Mouse (Mus musculus) layer of hippocampus, adult 18-20 months (tissue): ENCODE measurements around the gene Mycl. TPM values are rescaled to one million over a fixed set of nuclear protein-coding genes. Genes with fewer than 3 reads are reported as not detected.
"Not testable (repeated sequence)": the region's sequence is repeated elsewhere in the genome, so short reads cannot be mapped to it uniquely, and the experiment has no call there.

Experiments
- DNase-seq, 2 experiments: peaks; one replicate each; pipeline ENCODE4 v3.0.0; 2022; ENCODE audit warnings: low spot score in 2 of 2
- total RNA-seq, 2 experiments: library from RNA; stranded (reverse); gene quantifications; 2 replicates each; pipeline ENCODE4 v1.2.3; 2021

Mycl gene
- total RNA-seq, 2 experiments from 2014 or later, result 30.1 to 32.4 TPM

GRCm38 (mm10) chr4:122980684-122981083 is 14.8 kb upstream of the Mycl start:
- no peak for DNase-seq

DNA sequence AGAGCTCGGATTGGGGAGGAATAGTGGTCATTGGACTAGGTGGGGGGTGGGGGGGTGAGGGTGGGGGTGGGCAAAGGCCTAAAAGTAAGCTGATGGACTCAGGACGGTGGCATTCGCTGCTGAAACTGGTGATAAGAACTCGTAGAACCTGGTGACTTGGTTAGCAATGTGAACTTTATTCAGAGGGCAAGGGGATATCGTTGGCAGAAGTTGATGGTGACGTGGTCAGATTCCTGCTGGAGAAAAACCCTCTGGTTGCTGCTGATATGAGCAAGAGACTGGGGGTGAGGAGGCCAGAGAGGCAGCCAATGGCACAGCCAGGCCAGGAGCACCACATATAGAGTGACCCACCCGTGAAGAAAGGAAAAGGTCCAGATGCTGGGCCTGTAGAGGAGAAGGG is 14.2 kb upstream of the Mycl start:
- no peak for DNase-seq

GRCm38 (mm10) chr4:122981930-122982329 is 13.5 kb upstream of the Mycl start:
- no peak for DNase-seq

- no peak for DNase-seq
These were observed 12.9 kb upstream of the Mycl start for GRCm38 (mm10) chr4:122982537-122982936.

- no peak for DNase-seq
These were observed 11.8 kb upstream of the Mycl start for GRCm38 (mm10) chr4:122983486-122984261.

- peak; percentile 65 to 86 for DNase-seq
These were observed 10.3 kb upstream of the Mycl start for GRCm38 (mm10) chr4:122985110-122985509.

GRCm38 (mm10) chr4:122987421-122987820 is 8.0 kb upstream of the Mycl start:
- DNase-seq, result no peak

- not testable (repeated sequence) for DNase-seq
These were observed 7.4 kb upstream of the Mycl start for GRCm38 (mm10) chr4:122988004-122988403.

- DNase-seq, result no peak
These were observed 4.3 kb upstream of the Mycl start for GRCm38 (mm10) chr4:122991177-122991576.

- no peak for DNase-seq
These were observed 3.2 kb upstream of the Mycl start for GRCm38 (mm10) chr4:122992276-122992675.

DNA sequence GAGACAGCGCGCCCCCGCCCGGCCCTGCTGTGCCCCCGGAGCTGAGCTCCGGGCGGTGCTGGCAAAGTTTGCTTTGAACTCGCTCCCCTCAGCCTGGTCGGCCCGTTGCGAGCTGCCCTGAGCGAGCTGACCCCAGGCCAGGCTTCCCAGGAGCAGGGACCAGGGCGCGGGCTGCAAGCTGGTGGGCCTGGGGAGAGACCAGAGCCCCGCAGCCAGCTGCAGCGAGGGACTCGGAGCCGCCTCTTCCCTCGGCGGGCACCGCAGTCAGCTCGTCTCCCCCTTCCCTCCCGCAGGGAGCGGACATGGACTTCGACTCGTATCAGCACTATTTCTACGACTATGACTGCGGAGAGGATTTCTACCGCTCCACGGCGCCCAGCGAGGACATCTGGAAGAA is 767 bp downstream of the Mycl start:
- peak; percentile 24 to 39 for DNase-seq

GRCm38 (mm10) chr4:122996618-122997381 is 1.3 kb downstream of the Mycl start:
- no peak for DNase-seq

DNA sequence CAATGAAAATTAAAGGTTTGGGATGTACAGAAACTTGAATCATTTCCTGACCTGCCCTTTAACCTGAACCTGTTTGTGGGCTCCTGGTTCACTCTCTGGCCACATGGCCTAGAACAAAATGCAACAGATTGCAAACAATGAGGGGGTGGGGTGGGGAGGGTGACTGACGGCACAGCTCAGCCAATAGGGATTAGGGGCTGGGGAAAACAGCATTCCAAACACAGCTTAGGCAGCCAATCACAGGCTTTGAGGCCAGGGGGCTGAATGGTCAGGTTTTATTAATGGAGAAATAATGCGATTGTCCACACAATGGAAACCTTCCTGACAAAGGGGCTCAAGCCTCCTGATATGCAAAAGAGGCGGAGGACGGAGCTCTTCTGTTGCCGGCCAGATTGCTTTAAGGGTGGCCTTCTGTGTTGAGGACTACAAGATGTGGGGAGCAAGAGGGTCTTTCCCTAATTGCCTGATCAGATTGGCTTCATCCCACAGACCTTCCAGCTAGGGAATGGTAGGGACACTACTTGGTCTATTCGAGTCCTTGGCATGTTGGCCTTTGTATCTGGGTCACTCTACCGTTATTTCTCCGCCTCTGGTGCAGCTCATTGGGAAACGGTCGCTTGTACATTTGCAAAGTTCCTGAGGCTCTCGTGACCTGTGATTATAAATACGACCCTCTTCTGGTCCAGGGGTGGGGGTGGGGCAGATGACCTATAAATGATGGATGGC is 3.2 kb downstream of the Mycl start:
- DNase-seq, result peak in 1 of 2 experiments; percentile 42

GRCm38 (mm10) chr4:122999263-122999691 is 3.8 kb downstream of the Mycl start:
- no peak for DNase-seq

GRCm38 (mm10) chr4:123000130-123000529 is 4.7 kb downstream of the Mycl start:
- no peak for DNase-seq

DNA sequence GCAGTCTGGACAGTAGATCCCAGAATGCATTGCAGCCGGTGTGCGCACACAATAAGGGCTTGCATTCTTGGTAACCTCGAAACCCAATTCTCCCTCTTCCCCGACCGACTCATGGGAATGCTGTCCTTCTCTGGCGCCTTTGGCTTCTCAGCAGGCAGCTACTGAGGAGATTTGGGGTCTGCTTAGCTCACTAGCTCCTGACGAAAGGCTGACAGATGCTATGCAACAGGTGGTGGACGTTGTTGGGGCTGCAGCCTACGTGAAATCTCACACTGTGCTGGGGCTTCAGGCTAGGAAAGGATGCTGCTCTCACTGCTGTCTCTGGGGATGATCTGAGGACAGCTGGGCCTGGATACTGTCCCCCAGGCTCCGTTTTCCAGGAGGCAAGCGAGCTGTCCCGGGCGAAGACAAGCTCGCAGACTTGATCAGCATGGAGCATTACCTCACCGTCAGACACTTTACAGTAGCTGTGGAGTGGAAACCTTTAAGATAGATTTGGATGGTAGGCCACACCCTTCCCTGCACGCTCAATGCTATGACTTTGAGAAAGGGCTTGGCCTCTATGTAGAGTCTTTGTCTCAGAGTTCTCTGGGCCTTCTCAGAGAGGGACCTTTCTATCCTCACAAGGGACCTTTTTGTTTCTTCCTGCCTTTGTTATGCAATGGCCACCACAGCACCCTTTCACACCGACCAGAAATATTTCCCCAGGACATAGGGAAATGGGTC is 5.3 kb downstream of the Mycl start:
- DNase-seq, result peak in 1 of 2 experiments; percentile 33

- peak; percentile 61 to 73 for DNase-seq
These were observed 9.9 kb downstream of the Mycl start for GRCm38 (mm10) chr4:123005054-123005966.

DNA sequence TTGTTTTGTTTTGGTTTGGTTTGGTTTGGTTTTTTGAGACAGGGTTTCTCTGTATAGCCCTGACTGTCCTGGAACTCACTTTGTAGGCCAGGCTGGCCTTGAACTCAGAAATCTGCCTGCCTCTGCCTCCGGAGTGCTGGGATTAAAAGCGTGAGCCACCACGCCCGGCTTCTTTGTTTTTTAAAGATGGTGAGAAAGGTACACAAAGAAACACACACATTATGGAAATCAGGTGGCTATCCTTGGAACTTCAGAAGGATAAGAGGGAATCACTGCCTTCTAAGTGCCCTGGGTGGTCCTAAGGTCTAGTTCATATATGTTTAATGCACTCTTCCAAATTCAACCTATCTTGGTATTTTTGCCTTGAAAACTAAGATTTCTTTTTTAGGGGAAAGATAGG is 17.0 kb downstream of the Mycl start:
- DNase-seq, result not testable (repeated sequence)

DNA sequence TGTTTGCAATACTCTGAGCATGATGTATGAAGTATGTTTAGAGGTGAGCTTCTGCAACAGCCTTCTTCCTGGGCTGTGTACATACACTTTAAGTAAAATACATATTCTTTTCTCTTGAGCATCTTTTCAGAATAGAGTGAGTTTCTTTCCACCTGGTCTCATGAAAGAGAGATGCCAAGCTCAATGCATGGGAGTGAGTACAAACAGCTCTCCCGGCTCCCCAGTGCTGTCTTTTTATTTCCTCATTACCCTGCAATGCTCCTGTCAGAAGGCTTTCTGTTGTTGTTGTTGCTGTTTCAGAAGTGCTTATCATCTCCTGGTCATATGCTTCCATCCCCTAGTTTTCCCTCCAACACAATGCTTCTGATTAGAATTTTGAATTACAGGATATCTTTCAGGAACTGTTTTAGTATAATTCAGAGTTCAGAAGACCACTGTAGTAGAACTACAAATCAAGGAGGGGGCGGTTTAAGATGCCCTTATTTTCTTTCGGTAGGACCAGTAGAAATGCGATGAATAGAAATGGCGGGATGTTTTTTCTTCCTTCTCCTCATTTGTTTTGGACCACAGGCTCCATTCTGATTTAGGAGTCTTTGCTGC is 18.0 kb downstream of the Mycl start:
- DNase-seq, result no peak
